Mouse (Mus musculus) erythroblast, embryonic 14.5 days (primary cell): ENCODE results near the gene Prr12.

Experiments used
- GATA1 ChIP-seq: IDR thresholded peaks from 2 replicates; pipeline ENCODE4 v1.6.1; 2012; ENCODE audit warnings: low read length, inconsistent platforms, mixed read lengths
- TAL1 ChIP-seq: IDR thresholded peaks from 3 replicates; pipeline ENCODE4 v1.6.1; 2012; ENCODE audit warnings: low read length, inconsistent platforms, mixed read lengths

GRCm38 (mm10) chr7:45095367-45095766, 42.7 kb upstream of the Prr12 start:
- TF ChIP-seq GATA1 (no peak), TAL1 (no peak)
